Mouse (Mus musculus) cerebellum, adult 8-10 months (tissue): ENCODE data around the gene Lepr.
"Not testable (repeated sequence)": the region's sequence is repeated elsewhere in the genome, so short reads cannot be mapped to it uniquely, and the experiment has no call there.

Experiments
- DNase-seq: peaks from one replicate; pipeline ENCODE4 v3.0.0; 2022

Gene Lepr

GRCm38 (mm10) chr4:101718991-101719580 is 1.9 kb downstream of the Lepr start:
- no peak for DNase-seq

GRCm38 (mm10) chr4:101721705-101722104 is 4.5 kb downstream of the Lepr start:
- DNase-seq: no peak

DNA sequence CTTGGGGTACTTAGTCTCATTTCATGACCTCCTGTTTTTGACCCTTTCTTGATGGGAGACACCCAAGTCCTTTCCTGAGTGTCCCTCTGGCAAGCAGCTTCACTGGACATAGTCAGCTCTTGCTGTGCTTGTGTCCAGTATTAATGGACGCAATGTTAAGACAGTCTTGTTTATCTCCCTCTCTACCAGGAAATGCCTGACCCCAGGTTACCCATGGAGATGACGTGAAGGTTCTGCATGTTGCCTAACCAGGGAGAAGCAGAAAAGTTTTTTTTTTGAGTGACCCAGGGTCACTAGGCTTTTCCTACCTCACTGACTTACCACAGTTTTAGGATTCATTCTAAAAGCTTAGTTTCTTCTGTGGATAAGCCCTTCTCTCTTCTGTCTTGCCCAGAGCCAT is 24.8 kb downstream of the Lepr start:
- no peak for DNase-seq

- no peak for DNase-seq
Measured at GRCm38 (mm10) chr4:101745534-101745933, 28.3 kb downstream of the Lepr start.

GRCm38 (mm10) chr4:101760490-101760889 is 43.3 kb downstream of the Lepr start:
- no peak for DNase-seq

DNA sequence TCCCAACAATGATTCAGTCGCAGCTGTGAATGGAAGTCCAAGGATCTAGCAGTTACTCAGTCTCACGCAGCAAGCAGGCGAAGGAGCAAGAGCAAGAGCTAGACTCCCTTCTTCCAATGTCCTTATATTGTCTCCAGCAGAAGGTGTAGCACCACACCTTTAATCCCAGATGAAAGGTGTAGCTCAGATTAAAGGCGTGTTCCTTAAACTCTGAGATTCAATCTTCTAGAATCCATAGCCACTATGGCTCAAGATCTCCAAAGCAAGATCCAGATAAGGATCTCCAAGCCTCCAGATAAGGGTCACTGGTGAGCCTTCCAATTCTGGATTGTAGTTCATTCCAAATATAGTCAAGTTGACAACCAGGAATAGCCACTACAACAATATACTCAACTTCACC is 126.7 kb downstream of the Lepr start, which contains the start of gene B020004J07Rik:
Gene B020004J07Rik, minus strand, starts transcription at position 101 of the 400 bp plus-strand sequence.
- DNase-seq: not testable (repeated sequence)

DNA sequence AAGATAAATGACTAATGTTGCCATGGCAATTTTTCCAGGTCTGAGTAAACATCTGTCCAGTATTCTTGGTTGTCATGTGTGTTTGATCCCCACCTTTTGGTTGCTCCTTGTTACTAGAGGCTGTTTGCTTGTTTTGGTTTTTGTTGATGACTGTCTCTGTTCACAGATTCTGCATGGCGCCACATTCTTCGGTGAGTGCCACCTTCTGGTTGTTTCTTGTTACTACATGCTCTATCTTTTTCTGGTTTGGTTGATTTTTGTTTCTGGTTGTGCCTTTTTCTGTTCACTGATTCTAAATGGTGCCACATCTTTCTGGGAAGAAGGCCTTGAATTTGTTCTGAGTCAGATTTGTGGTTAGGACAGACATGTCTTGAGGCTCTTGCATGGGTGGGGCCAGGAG is 133.7 kb downstream of the Lepr start:
- no peak for DNase-seq

- DNase-seq: no peak
Measured at GRCm38 (mm10) chr4:101860873-101861272, 143.7 kb downstream of the Lepr start.

- DNase-seq: no peak
Measured at GRCm38 (mm10) chr4:101862289-101862688, 145.1 kb downstream of the Lepr start.
